Mouse (Mus musculus): ENCODE measurements at regions not wholly inside any gene's neighbourhood (a gene's known extent, or its start where the extent isn't known, plus 50 kb on each side); places are given as distances from the start of the nearest gene placed in this dataset.

DNA sequence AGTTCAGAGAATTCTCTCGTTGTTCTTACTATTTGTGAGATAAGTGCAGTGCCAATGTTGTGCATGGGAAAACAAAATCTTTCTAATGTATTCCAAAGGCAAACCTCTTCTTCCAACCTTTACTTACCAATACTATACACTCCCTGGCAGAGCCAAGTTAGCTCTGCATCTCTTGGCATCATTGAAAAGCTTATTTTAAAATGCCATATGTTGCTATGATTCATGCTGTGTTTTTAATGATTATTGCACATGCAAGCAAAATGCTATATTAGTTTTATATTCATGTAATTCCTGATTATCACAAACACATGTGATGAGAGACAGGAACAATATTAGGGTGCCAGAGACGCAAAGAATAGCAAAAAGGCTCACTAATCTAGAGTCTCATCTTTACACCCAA, 64.3 kb upstream of the Pard3b start:
- DNase-seq (ENCODE audit: low read depth) = no peak

DNA sequence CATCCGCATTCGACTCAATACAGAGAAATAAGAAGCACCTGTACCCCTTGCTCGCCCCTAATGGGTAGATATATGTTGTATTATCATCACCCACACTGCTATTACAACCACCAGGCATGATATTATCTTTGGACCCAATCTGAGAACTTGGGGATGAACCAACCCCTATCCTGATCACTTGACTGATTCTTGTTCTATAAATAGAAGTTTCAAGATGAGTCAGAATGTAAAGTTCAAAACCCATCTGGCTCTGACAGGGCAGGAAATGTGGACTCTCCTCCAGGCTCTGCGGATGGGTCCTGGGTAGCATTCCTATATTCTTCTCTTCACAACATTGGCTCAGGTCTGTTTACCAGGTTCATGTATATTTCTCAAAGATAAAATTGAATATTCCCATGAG, 61.9 kb upstream of the Pard3b start:
- DNase-seq (ENCODE audit: low read depth) = no peak

DNA sequence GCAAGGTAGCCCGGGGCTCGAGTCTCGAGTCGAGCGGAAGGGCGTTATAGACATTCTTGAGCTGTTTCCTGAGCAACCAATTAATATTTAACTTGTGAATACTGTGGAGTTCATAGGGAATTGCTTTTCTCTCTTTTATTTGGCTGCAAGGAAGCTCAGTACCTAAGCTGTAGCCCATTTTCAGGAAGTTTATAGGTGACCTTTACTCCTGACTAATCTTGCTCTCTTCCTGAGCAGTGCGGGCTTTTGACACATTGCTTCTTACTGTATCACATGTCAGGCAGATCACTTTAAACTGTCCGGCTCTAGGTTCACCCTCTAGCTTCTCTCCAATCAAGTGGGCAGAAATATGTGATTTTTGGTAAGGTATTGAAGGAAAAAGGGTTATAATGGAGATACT, 51.4 kb upstream of the Pard3b start:
- no peak for DNase-seq (ENCODE audit: low read depth)

Measured in c-Kit-positive CD71-negative TER-119-negative erythroid progenitor cells, embryonic 14.5 days (primary cell).